Mouse (Mus musculus) C2C12 (cell line): ENCODE results near the gene Srsf3. TPM values are rescaled to one million over a fixed set of nuclear protein-coding genes. Genes with fewer than 3 reads are reported as not detected.

ENCODE experiments used
- H3K27me3 ChIP-seq: one replicate; pipeline ENCODE4 v1.6.1; 2011; ENCODE audit not compliant: control insufficient read depth, insufficient read depth, insufficient read length
- H3K36me3 ChIP-seq: one replicate; pipeline ENCODE4 v1.6.1; 2011; ENCODE audit not compliant: control insufficient read depth, insufficient read depth
- H3K4me3 ChIP-seq: one replicate; pipeline ENCODE4 v1.5.1; 2011; ENCODE audit warnings: mild to moderate bottlenecking, control low read depth; ENCODE audit not compliant: poor library complexity, insufficient read depth, severe bottlenecking
- H3K79me2 ChIP-seq: one replicate; pipeline ENCODE4 v1.6.1; 2011; ENCODE audit not compliant: control insufficient read depth, insufficient read depth
- H3K79me3 ChIP-seq: one replicate; pipeline ENCODE4 v1.6.1; 2011; ENCODE audit warnings: low read depth, control low read depth
- H3ac ChIP-seq: one replicate; pipeline ENCODE3; 2011; ENCODE audit warnings: low read depth; ENCODE audit not compliant: control insufficient read depth, insufficient read length
- CEBPB ChIP-seq: IDR thresholded peaks from one replicate; pipeline ENCODE4 v1.6.1; 2011; ENCODE audit warnings: low read depth, mild to moderate bottlenecking, control low read depth, moderate library complexity
- CTCF ChIP-seq: IDR thresholded peaks from one replicate; pipeline ENCODE4 v1.5.1; 2011; ENCODE audit not compliant: control insufficient read depth, insufficient read depth, insufficient read length
- FOSL1 ChIP-seq: IDR thresholded peaks from one replicate; pipeline ENCODE4 v1.8.0; 2011; ENCODE audit warnings: mild to moderate bottlenecking, low read length; ENCODE audit not compliant: poor library complexity, insufficient read depth, severe bottlenecking
- MAX ChIP-seq: IDR thresholded peaks from one replicate; pipeline ENCODE4 v1.6.1; 2011; ENCODE audit warnings: mild to moderate bottlenecking, control low read depth
- MYOD1 ChIP-seq: IDR thresholded peaks from one replicate; pipeline ENCODE4 v1.6.1; 2011; ENCODE audit warnings: low read depth; ENCODE audit not compliant: control insufficient read depth, insufficient read length
- MYOG ChIP-seq: IDR thresholded peaks from one replicate; pipeline ENCODE4 v1.6.1; 2011; ENCODE audit not compliant: control insufficient read depth, insufficient read length; ENCODE audit errors: extremely low read depth
- USF1 ChIP-seq: IDR thresholded peaks from one replicate; pipeline ENCODE4 v1.6.1; 2011; ENCODE audit warnings: low read depth, mild to moderate bottlenecking, control low read depth, moderate library complexity
- polyA plus RNA-seq: library from polyadenylated mRNA; unstranded; fragments of >200 nt; fragmentation: generic; extraction: Trizol; gene quantifications from one replicate; pipeline ENCODE4 v1.2.1, GENCODE M21; 2012; ENCODE audit warnings: missing spikeins

Srsf3 gene
- polyA plus RNA-seq, 1 experiment, result 235 TPM

DNA sequence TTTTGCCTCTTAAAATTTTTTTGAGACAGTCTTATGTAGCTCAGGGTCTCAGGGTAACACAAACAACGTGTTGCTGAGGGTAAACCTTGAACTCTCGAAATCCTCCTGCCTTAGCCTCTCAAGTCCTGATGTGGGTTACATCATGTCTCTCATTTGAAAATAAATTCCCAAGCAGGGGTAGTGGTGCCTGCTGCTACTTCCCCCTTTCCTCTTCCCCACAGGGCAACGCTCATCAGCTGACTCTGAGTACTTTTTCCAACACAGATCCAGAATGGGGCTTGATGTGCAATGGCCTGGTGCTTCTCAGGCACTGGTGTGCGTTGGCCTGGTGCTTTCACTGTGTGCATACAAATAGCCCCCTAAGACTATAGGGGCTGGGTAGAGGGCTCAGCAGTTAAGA is 23.2 kb upstream of the Srsf3 start:
- H3K4me3 ChIP-seq, result no peak overlapping the region
- TF ChIP-seq FOSL1, result no peak
- TF ChIP-seq CTCF, result no peak
- TF ChIP-seq USF1, result no peak
- TF ChIP-seq CEBPB, result no peak
- no peak for TF ChIP-seq MAX
- no peak for TF ChIP-seq MYOD1
- no peak for TF ChIP-seq MYOG
- H3K36me3 ChIP-seq, result no peaks in the 10 kb centered on the region
- H3K79me2 ChIP-seq, result peaks cover 35% of the 10 kb centered on the region
- H3K79me3 ChIP-seq, result peaks cover 32% of the 10 kb centered on the region
- H3K27me3 ChIP-seq, result no peaks in the 10 kb centered on the region
- no peak overlapping the region for H3ac ChIP-seq

DNA sequence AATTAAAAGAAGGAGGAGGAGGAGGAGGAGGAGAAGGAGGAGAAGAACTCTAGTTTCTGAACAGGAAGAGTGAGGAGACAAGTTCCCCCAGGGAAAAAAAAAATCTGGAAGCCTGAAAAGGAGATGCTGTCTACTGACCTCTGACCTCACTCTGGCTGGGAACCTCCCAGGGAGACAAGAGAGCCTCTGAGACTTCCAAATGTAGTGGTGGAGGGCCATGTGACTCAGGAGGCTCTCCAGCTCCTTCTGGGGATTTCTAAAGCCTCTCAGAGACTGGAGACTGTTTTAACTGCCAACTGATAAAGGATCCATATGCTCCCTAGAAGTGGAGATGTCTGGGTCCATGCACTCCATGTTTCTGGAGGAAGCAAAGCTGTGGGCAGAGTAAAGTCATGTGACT is 18.2 kb upstream of the Srsf3 start:
- no peaks in the 10 kb centered on the region for H3K27me3 ChIP-seq
- no peak overlapping the region for H3ac ChIP-seq
- no peak for TF ChIP-seq MAX
- no peak for TF ChIP-seq USF1
- TF ChIP-seq CTCF, result no peak
- no peak for TF ChIP-seq MYOD1
- TF ChIP-seq FOSL1, result no peak
- H3K79me3 ChIP-seq, result no peaks in the 10 kb centered on the region
- H3K36me3 ChIP-seq, result no peaks in the 10 kb centered on the region
- H3K4me3 ChIP-seq, result no peak overlapping the region
- no peaks in the 10 kb centered on the region for H3K79me2 ChIP-seq

DNA sequence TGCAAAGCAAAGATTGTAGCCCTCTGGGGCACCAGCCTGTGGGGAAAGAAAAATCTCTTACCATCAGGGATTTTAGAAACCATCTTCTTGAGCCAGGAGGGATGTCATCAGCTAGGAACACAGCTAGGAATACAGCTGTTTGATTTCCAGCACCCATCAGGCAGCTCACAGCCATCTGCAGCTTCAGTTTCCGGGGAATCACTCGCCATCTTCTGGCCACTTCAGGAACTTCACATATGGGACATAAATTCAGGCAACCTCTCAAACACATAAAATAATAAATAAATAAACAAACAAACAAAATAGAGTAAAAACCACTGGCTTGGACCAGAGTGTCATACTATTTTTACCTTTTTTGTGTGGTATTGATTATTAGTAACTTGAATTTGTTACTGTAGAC is 16.8 kb upstream of the Srsf3 start:
- TF ChIP-seq CEBPB, result no peak
- TF ChIP-seq CTCF, result no peak
- TF ChIP-seq MAX, result no peak
- no peak for TF ChIP-seq FOSL1
- no peak for TF ChIP-seq MYOG
- TF ChIP-seq MYOD1, result no peak
- TF ChIP-seq USF1, result no peak
- Histone ChIP-seq H3K79me3 (no peaks in the 10 kb centered on the region), H3K36me3 (no peaks in the 10 kb centered on the region), H3K4me3 (no peak overlapping the region), H3K79me2 (no peaks in the 10 kb centered on the region), H3ac (no peak overlapping the region), H3K27me3 (no peaks in the 10 kb centered on the region)

DNA sequence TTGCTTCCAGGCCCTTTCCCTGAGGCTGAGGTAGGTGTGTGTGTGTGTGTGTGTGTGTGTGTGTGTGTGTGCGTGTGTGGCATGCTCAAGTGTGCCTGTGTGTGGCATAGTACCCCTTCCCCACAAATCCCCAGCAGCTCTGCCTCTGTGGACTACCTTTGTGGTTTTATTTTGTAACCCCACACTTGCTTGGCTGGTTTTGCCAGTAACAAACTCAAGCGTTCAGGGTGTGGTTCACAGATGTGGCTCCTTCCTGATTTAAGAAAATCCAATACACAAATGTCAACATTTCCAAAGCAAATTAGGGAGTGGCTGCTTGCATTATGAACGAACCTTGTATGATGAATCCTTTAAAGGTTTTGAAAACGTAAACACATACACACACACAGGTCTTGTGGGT is 15.7 kb upstream of the Srsf3 start:
- H3K4me3 ChIP-seq, result no peak overlapping the region
- no peaks in the 10 kb centered on the region for H3K27me3 ChIP-seq
- no peaks in the 10 kb centered on the region for H3K79me2 ChIP-seq
- no peaks in the 10 kb centered on the region for H3K36me3 ChIP-seq
- TF ChIP-seq MAX (no peak), MYOD1 (no peak), CTCF (no peak), CEBPB (no peak), FOSL1 (no peak), USF1 (no peak), MYOG (no peak)
- no peak overlapping the region for H3ac ChIP-seq
- no peaks in the 10 kb centered on the region for H3K79me3 ChIP-seq

DNA sequence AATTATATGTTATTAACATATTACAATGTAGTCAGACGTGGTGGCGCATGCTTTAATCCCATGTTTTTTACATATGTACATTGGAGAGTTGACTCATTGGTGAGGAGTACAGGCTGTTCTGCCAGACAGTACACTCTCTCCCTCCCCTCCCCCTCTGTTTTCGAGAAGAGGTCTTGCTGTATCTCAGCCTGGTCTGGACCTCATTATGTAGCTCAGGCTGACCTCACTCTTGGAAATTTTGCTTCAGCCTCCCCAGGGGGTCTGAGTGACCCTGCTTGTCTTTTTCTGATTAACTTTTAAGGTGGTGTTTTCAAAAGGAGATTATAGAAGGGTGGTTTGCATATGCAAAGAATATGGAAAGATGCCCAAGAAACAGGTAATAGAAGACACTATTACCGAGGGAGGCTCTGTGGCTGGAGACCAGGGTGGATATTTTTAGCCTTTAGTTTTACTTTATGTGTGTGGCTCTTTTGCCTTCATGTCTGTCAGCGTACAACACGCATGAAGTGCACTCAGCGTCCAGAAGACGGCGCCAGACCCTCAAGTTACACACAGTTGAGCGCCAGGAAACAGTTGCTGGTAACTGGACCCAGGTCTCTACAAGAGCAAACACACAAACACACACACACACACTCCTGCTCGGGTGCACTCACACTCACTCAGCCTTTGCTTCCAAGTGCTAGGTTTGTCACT is 14.0 kb upstream of the Srsf3 start:
- Histone ChIP-seq H3K79me2 (no peaks in the 10 kb centered on the region), H3K4me3 (no peak overlapping the region), H3ac (no peak overlapping the region), H3K27me3 (no peaks in the 10 kb centered on the region), H3K79me3 (no peaks in the 10 kb centered on the region), H3K36me3 (no peaks in the 10 kb centered on the region)
- TF ChIP-seq USF1 (no peak), CTCF (peak; percentile 55)

DNA sequence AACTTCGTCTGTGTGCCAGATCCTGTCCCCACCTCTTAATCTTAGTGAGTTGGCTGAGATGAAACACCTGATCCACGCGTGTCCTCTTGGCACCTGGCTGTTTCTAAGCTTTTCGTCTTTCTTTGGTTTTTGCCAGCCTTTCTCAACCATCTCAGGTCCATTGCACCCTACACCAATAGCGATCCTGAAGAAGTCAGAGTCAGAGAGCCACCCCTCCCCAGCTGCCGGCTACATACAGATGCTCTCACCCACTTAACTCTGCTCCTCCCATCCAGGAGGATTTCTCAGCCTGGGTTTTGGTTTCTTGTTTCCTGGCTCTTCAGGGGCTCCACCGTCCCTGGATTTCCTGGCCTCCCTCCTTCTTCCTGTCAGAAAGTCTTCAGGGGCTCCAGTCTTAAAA is 13.0 kb upstream of the Srsf3 start:
- H3K36me3 ChIP-seq, result no peaks in the 10 kb centered on the region
- no peaks in the 10 kb centered on the region for H3K27me3 ChIP-seq
- no peak overlapping the region for H3K4me3 ChIP-seq
- H3K79me2 ChIP-seq, result no peaks in the 10 kb centered on the region
- no peaks in the 10 kb centered on the region for H3K79me3 ChIP-seq
- H3ac ChIP-seq, result no peak overlapping the region
- TF ChIP-seq CTCF, result no peak
- no peak for TF ChIP-seq MAX
- no peak for TF ChIP-seq USF1
- no peak for TF ChIP-seq MYOD1
- no peak for TF ChIP-seq CEBPB
- TF ChIP-seq FOSL1, result no peak
- no peak for TF ChIP-seq MYOG
